Mouse (Mus musculus) myocyte (in vitro differentiated cells): ENCODE results near the gene Nol3. TPM values are rescaled to one million over a fixed set of nuclear protein-coding genes. Genes with fewer than 3 reads are reported as not detected.

Experiments
- H3K27me3 ChIP-seq: one replicate; pipeline ENCODE4 v1.6.1; 2011; ENCODE audit not compliant: control insufficient read depth, insufficient read depth, insufficient read length
- H3K36me3 ChIP-seq: one replicate; pipeline ENCODE4 v1.6.1; 2011; ENCODE audit not compliant: control insufficient read depth, insufficient read depth
- H3K4me2 ChIP-seq: one replicate; pipeline ENCODE4 v1.6.1; 2011; ENCODE audit warnings: low read depth, control low read depth
- H3K4me3 ChIP-seq: one replicate; pipeline ENCODE4 v1.5.1; 2011; ENCODE audit warnings: mild to moderate bottlenecking, control low read depth, moderate library complexity
- H3K79me2 ChIP-seq: one replicate; pipeline ENCODE4 v1.6.1; 2011; ENCODE audit not compliant: control insufficient read depth, insufficient read depth
- H3ac ChIP-seq: one replicate; pipeline ENCODE4 v1.6.1; 2011; ENCODE audit not compliant: control insufficient read depth, insufficient read length
- CEBPB ChIP-seq: IDR thresholded peaks from 2 replicates; pipeline ENCODE4 v1.6.1; 2011; ENCODE audit warnings: mild to moderate bottlenecking, moderate library complexity; ENCODE audit not compliant: poor library complexity, insufficient read depth, severe bottlenecking
- E2F4 ChIP-seq: IDR thresholded peaks from one replicate; pipeline ENCODE4 v1.6.1; 2011; ENCODE audit warnings: mild to moderate bottlenecking, control low read depth, moderate library complexity; ENCODE audit not compliant: insufficient read depth
- MAX ChIP-seq: IDR thresholded peaks from one replicate; pipeline ENCODE4 v1.6.1; 2011; ENCODE audit warnings: low read depth, mild to moderate bottlenecking, control low read depth
- MYOD1 ChIP-seq, 3 experiments: IDR thresholded peaks; one replicate each; pipeline ENCODE4 v1.6.1; 2011; ENCODE audit warnings: control low read depth in 2 of 3, low read depth in 2 of 3, mild to moderate bottlenecking in 2 of 3, moderate library complexity in 1 of 3; ENCODE audit not compliant: insufficient read length in 2 of 3, control insufficient read depth in 1 of 3
- MYOG ChIP-seq, 3 experiments: IDR thresholded peaks; one replicate each; pipeline ENCODE4 v1.6.1; 2011; ENCODE audit warnings: control low read depth in 2 of 3, low read depth in 2 of 3, mild to moderate bottlenecking in 2 of 3; ENCODE audit not compliant: insufficient read length in 2 of 3, control insufficient read depth in 1 of 3, insufficient read depth in 1 of 3
- POLR2A ChIP-seq: IDR thresholded peaks from one replicate; pipeline ENCODE4 v1.6.1; 2011; ENCODE audit warnings: low read depth, mild to moderate bottlenecking, control low read depth, moderate library complexity; ENCODE audit not compliant: insufficient read length
- POLR2AphosphoS2 ChIP-seq: IDR thresholded peaks from one replicate; pipeline ENCODE4 v1.6.1; 2011; ENCODE audit warnings: low read depth, control low read depth; ENCODE audit not compliant: insufficient read length
- REST ChIP-seq: IDR thresholded peaks from one replicate; pipeline ENCODE4 v1.6.1; 2011; ENCODE audit warnings: mild to moderate bottlenecking, control low read depth, moderate library complexity; ENCODE audit not compliant: insufficient read depth, insufficient read length
- SRF ChIP-seq: IDR thresholded peaks from one replicate; pipeline ENCODE4 v1.6.1; 2011; ENCODE audit warnings: low read depth; ENCODE audit not compliant: control insufficient read depth, insufficient read length
- TCF12 ChIP-seq: IDR thresholded peaks from one replicate; pipeline ENCODE4 v1.6.1; 2011; ENCODE audit warnings: mild to moderate bottlenecking, control low read depth; ENCODE audit not compliant: poor library complexity, insufficient read depth, severe bottlenecking
- TCF3 ChIP-seq: IDR thresholded peaks from one replicate; pipeline ENCODE4 v1.6.1; 2011; ENCODE audit warnings: low read depth, control low read depth; ENCODE audit not compliant: insufficient read length
- USF1 ChIP-seq: IDR thresholded peaks from one replicate; pipeline ENCODE4 v1.6.1; 2011; ENCODE audit warnings: low read depth, mild to moderate bottlenecking, control low read depth, moderate library complexity
- polyA plus RNA-seq: library from polyadenylated mRNA; unstranded; fragments of >200 nt; fragmentation: generic; extraction: Trizol; gene quantifications from one replicate; pipeline ENCODE4 v1.2.1, GENCODE M21; 2012; ENCODE audit warnings: missing spikeins

Gene Nol3
- polyA plus RNA-seq, 1 experiment = 23.2 TPM

DNA sequence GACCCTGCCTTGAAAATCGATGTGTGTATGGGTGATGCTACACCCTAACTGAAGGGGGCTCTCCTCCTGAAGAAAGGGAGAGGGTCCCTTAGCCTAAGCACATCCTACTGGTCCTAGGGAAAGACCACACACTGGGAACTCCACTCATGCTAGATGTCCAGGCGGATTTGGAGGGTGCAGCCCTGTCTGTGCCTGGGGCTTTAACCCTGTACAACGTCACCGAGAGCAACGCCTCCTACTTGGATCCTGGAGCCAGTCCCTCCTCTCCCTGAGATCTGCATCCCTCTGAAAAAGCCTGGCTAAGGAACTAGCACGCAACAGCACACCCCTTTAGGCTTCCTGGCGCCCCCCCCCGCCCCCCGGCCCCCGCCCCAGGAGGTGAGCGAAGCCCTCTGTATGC, 553 bp upstream of the Nol3 start:
- no peaks in the 10 kb centered on the region for H3K79me2 ChIP-seq
- no peak overlapping the region for H3ac ChIP-seq
- H3K4me2 ChIP-seq = peak overlapping the region; percentile 76
- TF ChIP-seq REST (no peak), E2F4 (no peak), USF1 (no peak), POLR2A (no peak), MYOG (IDR thresholded peaks at IDR 0.05; ENCODE audit: control insufficient read depth in 1 of 3, insufficient read depth in 1 of 3, insufficient read length in 2 of 3, low read depth in 2 of 3) (no peak), MAX (no peak), POLR2AphosphoS2 (no peak), CEBPB (no peak)
- peak overlapping the region; percentile 30 for H3K4me3 ChIP-seq
- no peaks in the 10 kb centered on the region for H3K27me3 ChIP-seq
- H3K36me3 ChIP-seq = no peaks in the 10 kb centered on the region

DNA sequence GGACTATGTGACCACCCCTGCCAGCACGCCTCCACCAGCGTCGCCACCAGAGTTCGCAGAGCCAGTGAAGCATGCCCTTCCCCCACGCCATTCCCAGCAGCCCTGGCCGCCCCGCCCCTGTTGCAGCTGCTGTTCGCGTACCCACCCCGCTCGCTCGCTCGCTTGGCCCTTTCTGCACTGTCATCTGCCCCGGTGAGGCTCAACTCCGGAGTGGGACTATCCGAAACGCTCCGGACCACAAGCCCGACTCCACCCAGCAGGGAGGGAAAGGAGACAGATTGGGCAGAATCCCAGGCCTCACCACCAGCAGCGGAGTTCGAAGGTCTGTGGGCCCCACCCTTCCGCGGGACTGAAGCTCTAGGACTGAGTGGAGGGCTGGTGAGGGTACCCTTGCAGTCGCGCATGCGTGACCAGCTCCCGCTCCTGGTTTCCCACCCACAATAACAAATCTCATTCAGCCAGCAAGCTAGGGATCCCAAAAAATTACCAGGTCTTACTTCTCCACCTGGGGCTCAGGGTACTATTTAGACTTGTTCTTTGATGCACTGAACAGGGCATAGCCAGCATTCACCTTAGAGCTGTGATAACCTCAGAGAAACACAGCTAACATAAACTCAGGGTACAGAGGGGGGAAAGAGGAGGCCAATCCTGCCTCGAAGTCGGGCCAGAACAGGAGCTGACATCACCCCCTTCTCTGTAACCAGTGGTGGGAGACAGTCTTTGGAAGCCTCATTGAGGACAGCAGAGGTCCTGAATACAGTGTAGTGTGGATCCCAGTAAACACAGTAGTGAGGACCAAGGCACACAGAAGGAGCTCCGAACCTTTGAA, 566 bp downstream of the Nol3 start:
- peak; percentile 32 for TF ChIP-seq REST
- TF ChIP-seq E2F4 = no peak
- peak; percentile 43 for TF ChIP-seq SRF
- peak; percentile 59 to 99 (median 98) for TF ChIP-seq MYOG (IDR thresholded peaks at IDR 0.05; ENCODE audit: control insufficient read depth in 1 of 3, insufficient read depth in 1 of 3, insufficient read length in 2 of 3, low read depth in 2 of 3)
- no peak for TF ChIP-seq MAX
- TF ChIP-seq TCF3 = peak; percentile 89
- TF ChIP-seq POLR2AphosphoS2 = peak; percentile 99
- peak; percentile 30 for TF ChIP-seq TCF12
- peak; percentile 90 for TF ChIP-seq POLR2A
- peak in 2 of 3 experiments; percentile 97 to 100 for TF ChIP-seq MYOD1 (IDR thresholded peaks at IDR 0.05; ENCODE audit: control insufficient read depth in 1 of 3, insufficient read length in 2 of 3, low read depth in 2 of 3)
- TF ChIP-seq CEBPB = no peak
- TF ChIP-seq USF1 = no peak
- Histone ChIP-seq H3K27me3 (no peaks in the 10 kb centered on the region), H3K79me2 (no peaks in the 10 kb centered on the region), H3K4me3 (peak overlapping the region; percentile 30), H3ac (peak overlapping the region; percentile 8), H3K36me3 (no peaks in the 10 kb centered on the region), H3K4me2 (peak overlapping the region; percentile 76)

DNA sequence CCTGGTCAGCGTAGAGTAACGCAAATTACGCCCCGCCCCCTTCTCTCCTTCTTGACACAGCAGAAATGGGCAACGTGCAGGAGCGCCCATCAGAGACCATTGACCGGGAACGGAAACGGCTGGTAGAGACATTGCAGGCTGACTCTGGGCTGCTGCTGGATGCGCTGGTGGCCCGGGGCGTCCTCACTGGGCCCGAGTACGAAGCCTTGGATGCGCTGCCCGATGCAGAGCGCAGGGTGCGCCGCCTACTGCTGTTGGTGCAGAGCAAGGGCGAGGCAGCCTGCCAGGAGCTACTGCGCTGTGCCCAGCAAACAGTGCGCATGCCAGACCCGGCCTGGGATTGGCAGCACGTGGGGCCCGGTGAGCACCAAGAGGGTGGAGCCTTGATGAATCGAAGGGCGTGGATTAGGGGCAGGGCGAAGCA, 3.0 kb downstream of the Nol3 start:
- Histone ChIP-seq H3K4me3 (no peak overlapping the region), H3K4me2 (no peak overlapping the region), H3ac (no peak overlapping the region), H3K79me2 (no peaks in the 10 kb centered on the region), H3K36me3 (peaks cover 4% of the 10 kb centered on the region), H3K27me3 (no peaks in the 10 kb centered on the region)
- TF ChIP-seq MAX (no peak), POLR2AphosphoS2 (no peak), TCF3 (no peak), CEBPB (no peak), SRF (no peak), TCF12 (no peak), MYOD1 (IDR thresholded peaks at IDR 0.05; ENCODE audit: control insufficient read depth in 1 of 3, insufficient read length in 2 of 3, low read depth in 2 of 3) (no peak), POLR2A (no peak), REST (no peak), E2F4 (no peak), USF1 (no peak), MYOG (IDR thresholded peaks at IDR 0.05; ENCODE audit: control insufficient read depth in 1 of 3, insufficient read depth in 1 of 3, insufficient read length in 2 of 3, low read depth in 2 of 3) (no peak)

DNA sequence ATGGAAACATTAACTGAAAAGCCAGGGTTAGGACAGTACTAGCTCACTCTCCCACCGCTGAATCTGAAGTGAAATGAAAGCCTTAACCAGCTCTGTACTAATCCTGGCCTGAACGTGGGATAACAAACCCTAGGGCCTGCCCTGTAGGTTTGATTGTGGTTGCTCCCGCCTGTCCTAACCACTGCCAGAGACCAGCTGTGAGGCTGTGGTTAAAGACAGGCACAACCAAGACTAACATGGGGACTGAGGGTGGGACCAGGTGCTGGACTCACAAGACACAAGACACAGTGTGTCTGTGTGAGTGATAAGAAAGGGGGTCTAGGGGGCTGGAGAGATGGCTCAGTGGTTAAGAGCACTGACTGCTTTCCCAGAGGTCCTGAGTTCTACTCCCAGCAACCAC, 4.6 kb downstream of the Nol3 start:
- peak overlapping the region; percentile 18 for H3K4me2 ChIP-seq
- no peak overlapping the region for H3K4me3 ChIP-seq
- H3ac ChIP-seq = no peak overlapping the region
- H3K27me3 ChIP-seq = no peaks in the 10 kb centered on the region
- TF ChIP-seq CEBPB (no peak), POLR2A (no peak), TCF12 (peak; percentile 37), REST (no peak), MYOG (IDR thresholded peaks at IDR 0.05; ENCODE audit: control insufficient read depth in 1 of 3, insufficient read depth in 1 of 3, insufficient read length in 2 of 3, low read depth in 2 of 3) (peak; percentile 4 to 91 (median 72)), MYOD1 (IDR thresholded peaks at IDR 0.05; ENCODE audit: control insufficient read depth in 1 of 3, insufficient read length in 2 of 3, low read depth in 2 of 3) (peak in 2 of 3 experiments; percentile 78)
- H3K36me3 ChIP-seq = peaks cover 4% of the 10 kb centered on the region
- H3K79me2 ChIP-seq = no peaks in the 10 kb centered on the region
